Mouse (Mus musculus) liver, adult 2 months (tissue): Measurements from ENCODE around the gene Bpifb4.

Experiments used
- CTCF ChIP-seq: fragments of 200-500 bp; IDR thresholded peaks from 2 replicates; pipeline ENCODE4 v1.5.1; 2011; ENCODE audit warnings: low read depth, low read length, control low read depth
- POLR2A ChIP-seq: fragments of 200-500 bp; IDR thresholded peaks from 2 replicates; pipeline ENCODE4 v1.6.1; 2011; ENCODE audit warnings: low read length, control low read depth; ENCODE audit not compliant: insufficient read depth; ENCODE audit errors: extremely low read depth

GRCm38 (mm10) chr2:153963334-153963733, 25.3 kb downstream of the Bpifb4 start:
- TF ChIP-seq CTCF (no peak), POLR2A (no peak)
